Mouse (Mus musculus) small intestine, adult 2 months (tissue): ENCODE data around the gene Gm27029. TPM values are rescaled to one million over a fixed set of nuclear protein-coding genes. Genes with fewer than 3 reads are reported as not detected.
A peak's percentile ranks its signal among the peaks of the same experiment; 100 is the strongest.
"Not testable (repeated sequence)": the region's sequence is repeated elsewhere in the genome, so short reads cannot be mapped to it uniquely, and the experiment has no call there.

Source experiments
- H3K27ac ChIP-seq: fragments of 200-500 bp; 2 replicates; pipeline ENCODE4 v1.5.1; 2012; ENCODE audit warnings: low read depth, low read length, control low read depth, inconsistent platforms; ENCODE audit not compliant: insufficient read depth
- H3K27me3 ChIP-seq: fragments of 200-500 bp; 2 replicates; pipeline ENCODE4 v1.6.1; 2012; ENCODE audit warnings: mild to moderate bottlenecking, moderate library complexity, low read length, inconsistent platforms; ENCODE audit not compliant: control insufficient read depth, insufficient read depth
- H3K36me3 ChIP-seq: fragments of 200-500 bp; 2 replicates; pipeline ENCODE4 v1.6.1; 2012; ENCODE audit warnings: mild to moderate bottlenecking, low read length, control low read depth, inconsistent platforms; ENCODE audit not compliant: control insufficient read depth, insufficient read depth
- H3K4me1 ChIP-seq: fragments of 200-500 bp; 2 replicates; pipeline ENCODE4 v1.6.1; 2012; ENCODE audit warnings: low read length, inconsistent platforms, mixed read lengths; ENCODE audit not compliant: control insufficient read depth, insufficient read depth, insufficient read length
- H3K4me3 ChIP-seq: fragments of 200-500 bp; 2 replicates; pipeline ENCODE4 v1.5.1; 2012; ENCODE audit warnings: low read depth, mild to moderate bottlenecking, control low read depth, inconsistent platforms, low read length, moderate library complexity
- CTCF ChIP-seq: fragments of 200-500 bp; IDR thresholded peaks from 2 replicates; pipeline ENCODE4 v1.5.1; 2012; ENCODE audit warnings: low read depth, mild to moderate bottlenecking, control low read depth, inconsistent platforms, low read length, moderate library complexity, mixed read lengths; ENCODE audit not compliant: insufficient replicate concordance, insufficient read length; ENCODE audit errors: extremely low read depth
- POLR2A ChIP-seq: fragments of 200-500 bp; IDR thresholded peaks from 2 replicates; pipeline ENCODE4 v1.6.1; 2012; ENCODE audit warnings: low read depth, mild to moderate bottlenecking, control low read depth, inconsistent platforms, low read length, moderate library complexity
- WGBS: fragments of 180-500 bp; shearing (Covaris S2); methylation state at CpG from one replicate; pipeline ENCODE4 v1.1.7; 2018; 5-methylcytosine and 5-hydroxymethylcytosine counted together
- polyA plus RNA-seq: library from polyadenylated mRNA; depleted of rRNA; stranded (reverse); fragments of >200 nt; gene quantifications from 2 replicates; pipeline ENCODE4 v1.2.3, GENCODE M21; 2012

The Gm27029 gene
- polyA plus RNA-seq, 1 experiment, result not detected

GRCm38 (mm10) chr11:101468731-101469130 is 44.1 kb upstream of the Gm27029 start:
- 21% methylated on average over 13 of the region's 13 CpGs for WGBS
- TF ChIP-seq CTCF (no peak; the same call in 1 of the 2 replicates), POLR2A (no peak)
- H3K36me3 ChIP-seq, result no peaks in the 10 kb centered on the region
- H3K4me3 ChIP-seq, result peak overlapping the region; percentile 69
- no peak overlapping the region for H3K27ac ChIP-seq
- H3K4me1 ChIP-seq, result peaks cover 6% of the 10 kb centered on the region; the same call in 1 of the 2 replicates
- H3K27me3 ChIP-seq, result no peaks in the 10 kb centered on the region

- H3K4me1 ChIP-seq, result peaks cover 9% of the 10 kb centered on the region; the same call in 1 of the 2 replicates
- no peaks in the 10 kb centered on the region for H3K27me3 ChIP-seq
- H3K4me3 ChIP-seq, result peak overlapping the region; percentile 69
- 2% methylated on average over 28 of the region's 31 CpGs for WGBS
- H3K36me3 ChIP-seq, result no peaks in the 10 kb centered on the region
- TF ChIP-seq POLR2A, result no peak
- no peak for TF ChIP-seq CTCF
- no peak overlapping the region for H3K27ac ChIP-seq
Observed at GRCm38 (mm10) chr11:101468263-101468688, 43.7 kb upstream of the Gm27029 start.

- Histone ChIP-seq H3K27me3 (no peaks in the 10 kb centered on the region), H3K4me1 (peaks cover 9% of the 10 kb centered on the region; the same call in 1 of the 2 replicates), H3K4me3 (peak overlapping the region; percentile 69), H3K36me3 (no peaks in the 10 kb centered on the region; the same call in 1 of the 2 replicates), H3K27ac (peak overlapping the region; percentile 35; the same call in 1 of the 2 replicates)
- TF ChIP-seq CTCF (peak; percentile 42; the same call in 1 of the 2 replicates), POLR2A (no peak)
- 2% methylated on average over 45 of the region's 54 CpGs for WGBS
Observed at GRCm38 (mm10) chr11:101467477-101468262, 43.1 kb upstream of the Gm27029 start.

- H3K27me3 ChIP-seq, H3K4me3 ChIP-seq, H3K27ac ChIP-seq: not testable (repeated sequence)
- Histone ChIP-seq H3K4me1 (peaks cover 15% of the 10 kb centered on the region), H3K36me3 (peaks cover 11% of the 10 kb centered on the region)
- 53% methylated on average over 5 of the region's 5 CpGs for WGBS
Observed at GRCm38 (mm10) chr11:101466552-101466950, 42.0 kb upstream of the Gm27029 start.

- no peaks in the 10 kb centered on the region for H3K27me3 ChIP-seq
- TF ChIP-seq POLR2A (peak; percentile 21; the same call in 1 of the 2 replicates), CTCF (peak; percentile 14; the same call in 1 of the 2 replicates)
- H3K4me3 ChIP-seq, result peak within 1 kb of the TSS; percentile 97
- peaks cover 16% of the 10 kb centered on the region for H3K36me3 ChIP-seq
- peaks cover 15% of the 10 kb centered on the region for H3K4me1 ChIP-seq
- H3K27ac ChIP-seq, result peak within 1 kb of the TSS; percentile 91
- WGBS, result 1% methylated on average over 60 of the region's 60 CpGs
Observed at GRCm38 (mm10) chr11:101465869-101466551, 41.4 kb upstream of the Gm27029 start, which contains the start of gene Vat1. Gene Vat1, minus strand, starts transcription at chr11:101466230.

GRCm38 (mm10) chr11:101465101-101465868 is 40.7 kb upstream of the Gm27029 start:
- TF ChIP-seq POLR2A (no peak), CTCF (no peak)
- Histone ChIP-seq H3K27ac (peak overlapping the region; percentile 91), H3K36me3 (peaks cover 19% of the 10 kb centered on the region), H3K27me3 (no peaks in the 10 kb centered on the region), H3K4me3 (peak overlapping the region; percentile 97), H3K4me1 (peaks cover 15% of the 10 kb centered on the region)
- WGBS, result under 1% methylated on average over 51 of the region's 51 CpGs
